Mouse (Mus musculus): ENCODE measurements around the gene Syce1.
"Not testable (repeated sequence)": the region's sequence is repeated elsewhere in the genome, so short reads cannot be mapped to it uniquely, and the experiment has no call there.

Syce1 gene

DNA sequence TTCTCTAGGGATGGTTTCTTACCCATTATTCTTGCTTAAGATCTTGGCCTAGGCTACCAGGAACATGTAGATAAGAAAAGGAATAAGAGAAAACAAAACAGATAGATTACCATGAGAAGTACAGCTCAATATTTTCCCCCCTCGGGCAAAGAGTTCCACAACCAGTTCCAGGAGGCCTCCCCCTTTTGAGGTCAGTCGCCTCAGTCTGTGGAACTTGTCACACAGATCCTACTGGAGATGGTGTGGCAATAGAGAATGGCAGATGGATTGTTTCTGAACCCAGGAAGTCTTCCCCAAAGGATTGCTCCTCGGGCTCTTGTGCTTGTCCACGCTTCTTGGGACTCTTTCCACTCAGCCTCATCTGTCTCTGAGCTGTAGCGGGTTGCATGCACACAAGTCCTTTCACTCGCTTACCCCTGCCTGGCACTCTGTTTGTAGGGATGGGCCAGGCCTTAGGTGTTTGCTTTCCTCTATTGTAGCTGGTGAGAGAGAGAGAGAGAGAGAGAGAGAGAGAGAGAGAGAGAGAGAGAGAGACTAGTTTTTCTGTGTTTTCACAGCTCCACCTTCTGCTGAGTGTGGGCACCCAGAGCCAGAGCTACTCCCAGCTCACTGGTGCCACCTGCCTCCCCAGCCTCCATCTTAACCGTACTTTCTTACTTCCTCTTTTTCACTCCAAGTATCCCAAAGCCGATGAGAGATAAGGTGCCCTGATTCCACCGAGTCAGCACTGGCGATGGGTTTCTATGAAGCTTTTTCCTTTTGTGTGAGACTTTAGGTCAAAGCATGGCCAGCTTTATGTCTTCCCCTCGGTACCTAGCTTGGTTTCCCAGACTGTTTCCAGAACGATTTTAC is 21.5 kb downstream of the Syce1 start:
- DNase-seq (ENCODE audit: low spot score in 2 of 2) = no peak

DNA sequence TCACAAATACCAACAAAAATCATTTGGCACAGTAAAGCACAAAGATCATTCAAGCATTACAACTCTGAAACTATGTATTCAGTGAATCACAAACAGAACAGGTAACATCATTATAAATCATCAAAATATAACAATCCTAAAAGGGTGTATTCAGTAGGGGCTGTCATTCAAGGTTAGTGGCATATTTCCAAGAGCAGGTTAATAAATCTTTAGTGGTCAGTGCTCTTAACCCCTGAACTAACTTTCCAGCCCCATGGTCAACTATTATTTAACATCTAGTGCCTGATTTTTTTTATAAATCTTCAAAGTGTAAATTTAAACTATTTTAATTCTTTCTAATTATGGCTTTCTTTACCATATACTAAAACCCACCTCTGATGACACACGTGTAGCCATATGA is 22.3 kb downstream of the Syce1 start:
- not testable (repeated sequence) for DNase-seq (ENCODE audit: low spot score in 2 of 2)

DNA sequence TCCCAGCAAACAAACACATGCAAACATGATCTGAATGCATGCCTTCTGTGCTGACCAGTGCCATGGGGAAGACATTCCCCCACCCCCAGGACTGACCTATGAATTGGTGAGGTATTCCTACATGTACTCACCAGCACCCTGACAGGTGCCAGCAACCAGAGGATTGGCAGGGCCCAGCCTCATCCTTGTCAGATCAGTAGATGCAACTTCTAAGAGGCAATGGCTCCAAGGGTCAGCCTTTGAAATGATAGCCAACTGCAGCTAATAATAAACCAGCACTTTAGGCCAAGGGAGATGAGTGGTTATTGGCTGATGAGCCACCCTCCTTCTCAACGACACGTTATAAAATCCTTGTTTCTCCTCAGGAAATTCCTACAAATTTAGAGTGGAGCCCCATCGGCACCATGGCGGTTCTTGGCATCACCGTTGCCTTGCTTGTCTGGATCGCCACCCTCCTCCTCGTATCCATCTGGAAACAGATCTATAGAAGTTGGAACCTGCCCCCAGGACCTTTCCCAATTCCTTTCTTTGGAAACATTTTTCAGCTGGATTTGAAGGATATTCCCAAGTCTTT is 24.1 kb downstream of the Syce1 start, which contains the start of gene Cyp2e1:
Cyp2e1 (plus strand) TSS at position 293 of the 574 bp plus-strand sequence.
- DNase-seq (ENCODE audit: low spot score in 2 of 2) = no peak

DNA sequence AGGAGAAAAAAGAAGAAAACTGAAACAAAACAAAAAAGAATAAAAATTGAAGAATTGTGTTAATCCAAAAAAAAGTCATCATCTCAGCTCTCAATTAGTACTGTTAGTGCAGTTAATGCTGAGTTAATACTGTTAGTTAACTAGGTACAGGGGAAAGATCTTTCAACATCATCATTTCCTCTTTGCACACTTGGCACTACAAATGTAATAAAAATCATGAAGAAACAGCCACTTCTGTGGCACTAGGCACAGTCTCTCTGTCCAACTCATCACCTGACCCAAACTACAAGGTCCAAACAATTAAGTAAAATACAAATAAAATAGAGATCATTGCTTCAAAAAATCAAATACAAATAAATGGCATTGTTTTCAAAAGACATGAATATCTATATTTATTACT is 27.0 kb downstream of the Syce1 start:
- DNase-seq (ENCODE audit: low spot score in 2 of 2) = no peak

DNA sequence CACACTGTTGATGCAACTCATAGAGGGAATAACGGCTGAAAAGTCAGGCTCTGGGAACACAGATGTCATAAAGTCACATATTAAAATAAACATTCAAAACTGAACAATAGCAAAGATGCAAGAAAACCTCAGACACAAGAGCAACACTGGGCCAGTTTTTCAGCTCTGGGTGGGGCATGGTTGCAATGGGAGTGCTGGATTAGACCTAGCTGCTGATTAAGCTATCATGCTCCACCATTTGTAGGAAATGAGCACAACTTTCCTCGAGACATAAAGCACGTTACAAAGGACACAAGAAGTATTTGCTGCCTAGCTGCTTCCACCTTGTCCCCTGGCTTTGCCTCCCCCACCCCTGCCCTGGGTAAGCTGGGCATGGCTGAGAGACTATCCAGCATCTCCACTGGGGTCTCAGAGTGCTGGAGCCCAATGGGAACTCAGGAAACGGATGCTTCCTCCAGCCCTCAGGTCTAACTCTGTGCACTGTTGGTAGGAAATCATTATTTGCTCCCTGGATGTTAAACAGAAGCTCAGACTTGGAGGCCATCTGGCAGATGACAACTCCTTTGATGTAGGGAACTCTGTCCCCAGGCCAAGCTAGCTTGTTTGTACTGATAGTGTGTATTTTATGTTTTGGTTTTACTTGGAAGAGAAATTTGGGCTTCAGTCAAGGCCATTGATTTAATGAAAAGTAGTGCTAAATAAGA is 31.3 kb downstream of the Syce1 start:
- no peak for DNase-seq (ENCODE audit: low spot score in 2 of 2)

DNA sequence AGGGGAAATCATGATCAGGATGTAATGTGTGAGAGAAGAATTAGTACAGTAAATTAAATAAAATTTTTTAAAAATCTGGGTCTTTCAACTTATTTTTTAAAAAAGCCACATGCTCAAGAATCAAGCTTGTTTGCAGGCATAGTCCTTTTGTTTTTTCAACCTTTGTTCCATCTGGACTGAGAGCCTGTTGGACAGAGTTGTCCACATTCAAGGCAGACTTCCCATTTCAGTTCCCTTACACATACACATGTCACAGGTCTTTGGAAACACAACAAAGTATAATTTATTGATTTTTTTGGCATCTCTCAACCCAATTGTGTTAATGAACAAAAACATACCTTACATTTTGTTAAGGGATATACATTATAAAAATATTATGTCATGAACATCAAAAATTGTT is 33.1 kb downstream of the Syce1 start:
- no peak for DNase-seq (ENCODE audit: low spot score in 2 of 2)

DNA sequence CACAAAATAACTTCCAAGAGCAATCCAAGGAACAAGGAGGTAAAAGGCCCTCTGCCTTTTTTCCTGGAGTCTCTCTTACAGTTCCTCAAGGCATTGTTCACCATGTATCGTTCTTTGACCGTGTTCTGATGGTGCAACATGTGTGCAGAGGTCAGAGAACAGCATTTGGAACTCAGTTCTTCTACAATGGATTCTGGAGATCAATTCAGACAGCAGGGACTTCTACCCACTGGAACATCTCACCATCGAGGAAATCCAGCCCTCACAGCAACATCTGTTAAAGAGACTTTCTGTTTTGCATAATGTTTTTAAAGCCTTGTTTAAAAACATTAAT is 38.9 kb downstream of the Syce1 start:
- DNase-seq (ENCODE audit: low spot score in 2 of 2) = no peak

DNA sequence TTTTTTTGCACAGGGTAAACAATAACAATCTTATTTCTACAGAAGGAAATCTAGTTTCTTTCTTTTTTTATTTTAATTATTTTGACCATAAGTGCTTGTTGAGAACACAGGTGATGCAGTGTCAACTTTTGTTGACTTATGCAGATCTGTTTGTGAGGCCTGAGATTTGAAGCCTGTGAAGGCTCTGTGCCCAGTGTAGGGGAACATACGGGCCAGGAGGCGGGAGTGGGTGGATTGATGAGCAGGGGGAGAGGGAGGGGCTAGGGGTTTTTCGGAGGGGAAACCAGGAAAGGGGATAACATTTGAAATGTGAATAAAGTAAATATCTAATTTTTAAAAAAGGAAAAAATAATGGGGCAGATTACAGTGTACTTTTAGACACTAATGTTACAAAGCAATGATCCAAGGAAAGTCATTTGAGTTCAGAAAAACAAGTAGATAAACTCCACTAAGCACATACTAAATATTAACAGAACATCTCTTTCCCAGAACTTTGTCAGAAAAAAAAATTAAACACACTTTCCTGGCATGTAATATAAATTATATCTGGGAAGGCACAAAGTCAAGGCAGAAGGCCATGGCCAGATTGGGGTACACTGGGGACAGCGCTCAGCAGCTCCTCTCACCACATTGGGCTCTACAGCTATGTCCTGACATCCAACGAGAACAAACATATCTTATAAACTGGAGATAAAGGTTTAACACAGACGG is 39.4 kb downstream of the Syce1 start:
- no peak for DNase-seq (ENCODE audit: low spot score in 2 of 2)

DNA sequence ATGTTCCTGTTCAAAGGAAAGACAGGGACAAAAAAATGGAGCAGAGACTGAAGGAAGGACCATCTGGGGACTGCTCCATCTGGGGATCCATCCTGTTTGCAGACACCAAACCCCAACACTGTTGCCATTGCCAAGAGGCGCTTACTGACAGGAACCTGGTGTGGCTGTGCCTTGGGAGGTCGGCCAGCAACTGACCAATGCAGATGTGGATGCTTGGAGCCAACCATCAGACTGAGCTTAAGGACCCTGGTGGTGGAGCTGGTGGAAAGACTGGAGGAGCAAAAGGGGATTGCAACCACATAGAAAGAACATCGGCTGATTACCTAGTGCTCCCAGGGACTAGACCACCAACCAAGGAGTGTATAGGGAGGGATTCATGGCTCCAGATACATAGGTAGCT is 40.2 kb downstream of the Syce1 start:
- DNase-seq (ENCODE audit: low spot score in 2 of 2) = no peak

DNA sequence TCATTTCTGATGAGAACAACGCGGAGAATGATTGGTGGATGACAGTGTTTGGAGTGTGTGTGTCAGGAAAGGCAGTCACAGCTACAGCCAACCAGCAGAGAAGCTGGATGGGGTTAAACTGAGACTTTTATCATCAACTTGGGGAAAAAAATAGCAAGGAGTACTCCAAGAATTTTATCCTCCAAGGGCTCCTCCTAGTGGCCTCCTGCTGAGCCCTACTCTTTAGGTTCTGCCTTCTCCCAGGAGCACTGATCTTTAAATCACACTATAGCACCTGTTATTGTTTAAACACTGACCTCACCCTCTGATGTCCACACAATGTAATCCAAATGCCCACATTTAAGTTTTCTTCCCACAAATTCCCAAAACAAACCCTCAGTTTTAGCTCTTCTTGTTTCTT is 54.5 kb downstream of the Syce1 start:
- no peak for DNase-seq (ENCODE audit: low spot score in 2 of 2)

Measured in cerebellum, postnatal 4 days (tissue).